Mouse (Mus musculus): ENCODE results near the gene Tbx18. TPM values are rescaled to one million over a fixed set of nuclear protein-coding genes. Genes with fewer than 3 reads are reported as not detected.

The Tbx18 gene
- polyA plus RNA-seq, 1 experiment from 2014 or later: 13.2 TPM

DNA sequence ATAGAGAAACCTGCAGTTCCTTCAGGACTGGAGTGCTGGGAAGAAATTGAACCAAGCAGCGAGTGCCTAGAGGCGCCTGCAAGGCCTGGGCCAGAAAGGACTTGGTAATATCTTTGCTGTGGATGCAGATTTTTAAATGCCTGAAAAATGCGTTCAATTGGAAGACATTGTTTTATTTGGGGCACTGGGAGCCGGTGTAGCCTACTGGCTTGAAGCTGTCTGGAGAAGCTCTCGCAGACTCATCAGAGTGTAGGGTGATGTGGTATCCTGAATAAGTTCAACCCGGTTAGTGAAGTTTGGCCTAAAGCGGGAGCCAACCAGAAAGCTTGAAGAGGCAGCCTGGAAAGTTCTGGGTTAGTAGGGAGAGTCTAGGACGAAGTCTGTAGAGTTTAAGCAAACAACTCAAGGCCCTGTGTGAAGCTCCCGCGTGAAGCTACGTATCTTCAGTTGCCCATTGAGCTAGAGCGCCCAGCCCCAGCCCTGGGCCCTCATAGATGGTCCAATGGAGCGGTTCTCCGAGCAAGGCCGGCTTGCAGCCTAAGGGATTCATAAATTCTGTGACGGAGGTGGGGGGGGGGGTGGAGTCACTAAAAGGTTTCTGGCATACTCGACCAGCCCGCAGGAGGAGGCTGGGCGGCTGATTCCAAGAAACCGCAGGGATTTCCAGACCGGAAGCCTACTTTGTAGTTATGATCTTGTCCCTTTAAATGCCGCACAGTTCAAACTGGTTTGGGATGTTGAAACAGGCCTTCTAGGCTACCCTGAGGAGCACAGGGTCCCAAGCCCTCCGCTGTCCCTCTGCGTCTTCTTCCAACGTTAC lies 1.6 kb upstream of the Tbx18 start:
- Histone ChIP-seq H3K9me3 (ENCODE audit: control insufficient read depth, low read length) (no peaks in the 10 kb centered on the region), H3K4me3 (ENCODE audit: control insufficient read depth in 1 of 2, insufficient read depth in 1 of 2, low read depth in 1 of 2, low read length in 2 of 2) (peak overlapping the region in 1 of 2 experiments; percentile 16; a peak in 2 of 4 replicates), H3K4me1 (ENCODE audit: control insufficient read depth in 2 of 2, insufficient read depth in 2 of 2, low read length in 2 of 2) (peaks cover 3 to 4% of the 10 kb centered on the region in 2 experiments; a peak in 2 of 4 replicates), H3K9ac (ENCODE audit: low read length) (peak overlapping the region; percentile 25; the same call in 1 of the 2 replicates), H3K27me3 (ENCODE audit: control insufficient read depth, insufficient read depth, low read length) (peaks cover 36% of the 10 kb centered on the region), H3K27ac (replicated peaks in 1 of 2; ENCODE audit: control insufficient read depth in 1 of 2, insufficient read depth in 1 of 2, low read depth in 2 of 2, low read length in 2 of 2) (peak overlapping the region; percentile 1 to 53), H3K4me2 (ENCODE audit: low read length) (peak overlapping the region; percentile 52), H3K36me3 (ENCODE audit: control insufficient read depth, insufficient read depth, low read length) (no peaks in the 10 kb centered on the region)
- no peak for ATAC-seq (ENCODE audit: insufficient number of reproducible peaks, insufficient read depth, low FRiP score, low read depth)
- WGBS: 17% methylated on average over 25 of the region's 25 CpGs

DNA sequence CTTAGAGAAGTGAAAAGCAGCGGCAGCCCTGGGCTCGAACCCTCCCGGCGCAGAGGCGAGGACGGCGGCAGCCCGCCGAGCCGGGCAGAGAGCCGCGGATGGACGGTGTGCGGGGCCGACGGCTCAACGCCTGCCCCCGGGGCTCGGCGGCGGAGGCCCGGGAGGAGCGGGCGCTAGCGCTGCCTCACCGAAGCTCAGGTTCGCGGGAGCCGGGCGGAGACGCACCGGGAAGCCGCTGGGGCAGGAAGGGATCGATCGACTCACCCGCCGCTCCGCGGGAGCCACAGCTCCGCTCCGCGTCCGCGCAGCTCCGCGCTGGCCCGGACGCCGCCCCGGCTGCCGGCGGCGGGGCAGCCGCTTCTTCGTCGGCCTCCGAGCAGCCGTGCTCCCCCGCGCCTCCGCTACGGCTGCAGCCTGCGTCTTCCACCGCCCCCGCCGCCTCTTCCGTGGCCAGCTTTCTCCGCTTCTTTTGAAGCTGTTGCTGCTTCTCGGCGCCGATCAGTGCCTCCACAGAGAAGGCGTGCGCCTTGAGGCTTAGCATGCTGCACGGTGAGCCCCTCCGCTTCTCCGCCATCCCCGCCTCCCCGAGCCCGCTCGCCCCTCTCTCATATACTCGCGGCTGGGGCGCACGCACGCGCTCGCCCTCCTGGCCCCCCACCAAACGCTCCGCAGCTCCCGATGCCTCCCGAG lies 644 bp downstream of the Tbx18 start:
- ATAC-seq (ENCODE audit: insufficient number of reproducible peaks, insufficient read depth, low FRiP score, low read depth): peak; percentile 19; the same call in 1 of the 2 replicates
- peak overlapping the region; percentile 86 to 88 for H3K27ac ChIP-seq (replicated peaks in 1 of 2; ENCODE audit: control insufficient read depth in 1 of 2, insufficient read depth in 1 of 2, low read depth in 2 of 2, low read length in 2 of 2)
- under 1% methylated on average over 75 of the region's 91 CpGs for WGBS

GRCm38 (mm10) chr9:87729316-87730270 lies 1.5 kb downstream of the Tbx18 start:
- Histone ChIP-seq H3K4me2 (ENCODE audit: low read length) (peak overlapping the region; percentile 64), H3K9ac (ENCODE audit: low read length) (peak overlapping the region; percentile 90), H3K27ac (replicated peaks in 1 of 2; ENCODE audit: control insufficient read depth in 1 of 2, insufficient read depth in 1 of 2, low read depth in 2 of 2, low read length in 2 of 2) (peak overlapping the region; percentile 86 to 88), H3K4me1 (ENCODE audit: control insufficient read depth in 2 of 2, insufficient read depth in 2 of 2, low read length in 2 of 2) (peaks cover 3 to 4% of the 10 kb centered on the region in 2 experiments; a peak in 2 of 4 replicates), H3K4me3 (ENCODE audit: control insufficient read depth in 1 of 2, insufficient read depth in 1 of 2, low read depth in 1 of 2, low read length in 2 of 2) (peak overlapping the region; percentile 68 to 80), H3K27me3 (ENCODE audit: control insufficient read depth, insufficient read depth, low read length) (peaks cover 18% of the 10 kb centered on the region), H3K9me3 (ENCODE audit: control insufficient read depth, low read length) (no peaks in the 10 kb centered on the region), H3K36me3 (ENCODE audit: control insufficient read depth, insufficient read depth, low read length) (peaks cover 9% of the 10 kb centered on the region)
- peak; percentile 22; the same call in 1 of the 2 replicates for ATAC-seq (ENCODE audit: insufficient number of reproducible peaks, insufficient read depth, low FRiP score, low read depth)
- WGBS: 1% methylated on average over 72 of the region's 75 CpGs

More for the DNA sequence above, 644 bp downstream of the Tbx18 start:
- peak overlapping the region; percentile 68 to 80 for H3K4me3 ChIP-seq (ENCODE audit: control insufficient read depth in 1 of 2, insufficient read depth in 1 of 2, low read depth in 1 of 2, low read length in 2 of 2)
- H3K9me3 ChIP-seq (ENCODE audit: control insufficient read depth, low read length): no peaks in the 10 kb centered on the region
- H3K4me2 ChIP-seq (ENCODE audit: low read length): peak overlapping the region; percentile 64
- H3K27me3 ChIP-seq (ENCODE audit: control insufficient read depth, insufficient read depth, low read length): peaks cover 26% of the 10 kb centered on the region
- H3K9ac ChIP-seq (ENCODE audit: low read length): peak overlapping the region; percentile 90
- H3K36me3 ChIP-seq (ENCODE audit: control insufficient read depth, insufficient read depth, low read length): peaks cover 5% of the 10 kb centered on the region; the same call in 1 of the 2 replicates
- peaks cover 3 to 4% of the 10 kb centered on the region in 2 experiments; a peak in 2 of 4 replicates for H3K4me1 ChIP-seq (ENCODE audit: control insufficient read depth in 2 of 2, insufficient read depth in 2 of 2, low read length in 2 of 2)

DNA sequence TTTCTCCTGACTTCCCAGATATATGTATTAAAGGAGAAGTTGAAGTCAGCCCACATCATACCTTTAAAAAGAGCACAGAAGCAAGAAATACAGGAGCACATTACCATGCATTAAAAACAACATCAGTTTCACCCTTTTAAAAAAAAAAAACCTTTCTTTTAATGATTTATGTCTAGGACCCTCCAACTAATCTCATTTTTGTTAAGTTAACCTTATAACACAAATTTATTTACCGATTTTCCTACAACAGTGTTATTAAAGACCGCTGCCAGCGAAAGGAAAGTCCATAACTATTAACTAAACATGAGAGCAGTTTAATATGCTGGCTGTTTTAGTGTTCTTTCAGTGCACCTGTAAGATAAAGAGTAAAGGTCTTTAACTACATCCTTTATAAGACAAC lies 3.0 kb downstream of the Tbx18 start:
- Histone ChIP-seq H3K4me2 (ENCODE audit: low read length) (peak overlapping the region; percentile 64), H3K27ac (replicated peaks in 1 of 2; ENCODE audit: control insufficient read depth in 1 of 2, insufficient read depth in 1 of 2, low read depth in 2 of 2, low read length in 2 of 2) (no peak overlapping the region), H3K9ac (ENCODE audit: low read length) (peak overlapping the region; percentile 90), H3K36me3 (ENCODE audit: control insufficient read depth, insufficient read depth, low read length) (peaks cover 23% of the 10 kb centered on the region), H3K4me3 (ENCODE audit: control insufficient read depth in 1 of 2, insufficient read depth in 1 of 2, low read depth in 1 of 2, low read length in 2 of 2) (peak overlapping the region in 1 of 2 experiments; percentile 68; a peak in 2 of 4 replicates), H3K27me3 (ENCODE audit: control insufficient read depth, insufficient read depth, low read length) (peaks cover 20% of the 10 kb centered on the region), H3K4me1 (ENCODE audit: control insufficient read depth in 2 of 2, insufficient read depth in 2 of 2, low read length in 2 of 2) (peaks cover 3 to 4% of the 10 kb centered on the region in 2 experiments; a peak in 2 of 4 replicates), H3K9me3 (ENCODE audit: control insufficient read depth, low read length) (no peaks in the 10 kb centered on the region)
- 38% methylated on average over 3 of the region's 3 CpGs for WGBS
- ATAC-seq (ENCODE audit: insufficient number of reproducible peaks, insufficient read depth, low FRiP score, low read depth): no peak

- 32% methylated on average over 12 of the region's 12 CpGs for WGBS
- peaks cover 26% of the 10 kb centered on the region for H3K36me3 ChIP-seq (ENCODE audit: control insufficient read depth, insufficient read depth, low read length)
- H3K4me2 ChIP-seq (ENCODE audit: low read length): peak overlapping the region; percentile 64
- peak overlapping the region; percentile 40 to 68 for H3K4me3 ChIP-seq (ENCODE audit: control insufficient read depth in 1 of 2, insufficient read depth in 1 of 2, low read depth in 1 of 2, low read length in 2 of 2)
- H3K27me3 ChIP-seq (ENCODE audit: control insufficient read depth, insufficient read depth, low read length): peaks cover 12% of the 10 kb centered on the region
- no peaks in the 10 kb centered on the region for H3K9me3 ChIP-seq (ENCODE audit: control insufficient read depth, low read length)
- no peak overlapping the region; a peak in 1 of 4 replicates for H3K27ac ChIP-seq (replicated peaks in 1 of 2; ENCODE audit: control insufficient read depth in 1 of 2, insufficient read depth in 1 of 2, low read depth in 2 of 2, low read length in 2 of 2)
- H3K4me1 ChIP-seq (ENCODE audit: control insufficient read depth in 2 of 2, insufficient read depth in 2 of 2, low read length in 2 of 2): no peaks in the 10 kb centered on the region
- ATAC-seq (ENCODE audit: insufficient number of reproducible peaks, insufficient read depth, low FRiP score, low read depth): no peak
- H3K9ac ChIP-seq (ENCODE audit: low read length): peak overlapping the region; percentile 90
Measured at GRCm38 (mm10) chr9:87727155-87727953, 3.7 kb downstream of the Tbx18 start.

DNA sequence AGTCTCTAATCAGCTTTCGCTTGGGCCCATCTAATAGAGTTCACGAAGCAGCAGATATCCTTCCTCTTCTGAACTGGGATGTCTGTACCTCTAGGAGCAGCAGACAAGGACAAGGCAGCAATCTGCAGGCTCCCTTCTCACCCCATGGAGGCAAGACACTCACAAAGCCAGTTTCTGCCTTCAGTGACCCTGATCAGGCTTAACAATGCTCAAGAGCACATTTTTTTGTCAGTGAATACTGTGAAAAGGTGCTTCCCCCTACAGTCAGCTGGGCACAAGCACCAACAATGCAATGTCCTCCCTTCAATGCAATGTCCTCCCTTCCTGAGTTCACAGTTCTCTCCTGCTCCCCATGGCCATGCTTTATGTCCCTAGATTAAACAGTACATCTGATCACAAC lies 9.3 kb downstream of the Tbx18 start:
- WGBS: 16% methylated on average over 2 of the region's 2 CpGs
- peak overlapping the region; percentile 6; the same call in 1 of the 2 replicates for H3K9ac ChIP-seq (ENCODE audit: low read length)

More for the DNA sequence above, 9.3 kb downstream of the Tbx18 start:
- H3K4me3 ChIP-seq (ENCODE audit: control insufficient read depth in 1 of 2, insufficient read depth in 1 of 2, low read depth in 1 of 2, low read length in 2 of 2): no peak overlapping the region; a peak in 1 of 4 replicates
- peaks cover 38% of the 10 kb centered on the region for H3K36me3 ChIP-seq (ENCODE audit: control insufficient read depth, insufficient read depth, low read length)
- ATAC-seq (ENCODE audit: insufficient number of reproducible peaks, insufficient read depth, low FRiP score, low read depth): peak; percentile 66; the same call in 1 of the 2 replicates
- peaks cover 6% of the 10 kb centered on the region; the same call in 1 of the 2 replicates for H3K27me3 ChIP-seq (ENCODE audit: control insufficient read depth, insufficient read depth, low read length)
- H3K4me1 ChIP-seq (ENCODE audit: control insufficient read depth in 2 of 2, insufficient read depth in 2 of 2, low read length in 2 of 2): peaks cover 0 to 7% of the 10 kb centered on the region in 2 experiments; a peak in 1 of 4 replicates
- no peaks in the 10 kb centered on the region for H3K9me3 ChIP-seq (ENCODE audit: control insufficient read depth, low read length)
- peak overlapping the region; percentile 48 to 61; a peak in 3 of 4 replicates for H3K27ac ChIP-seq (replicated peaks in 1 of 2; ENCODE audit: control insufficient read depth in 1 of 2, insufficient read depth in 1 of 2, low read depth in 2 of 2, low read length in 2 of 2)
- H3K4me2 ChIP-seq (ENCODE audit: low read length): peak overlapping the region; percentile 46

Data from heart, embryonic 14.5 days (tissue).